Mouse (Mus musculus) spleen, adult 18-20 months (tissue): ENCODE data around the gene Cacna1g.

Experiments
- DNase-seq, 2 experiments: peaks; one replicate each; pipeline ENCODE4 v3.0.0; 2022; ENCODE audit warnings: mixed read lengths in 2 of 2

The Cacna1g gene

DNA sequence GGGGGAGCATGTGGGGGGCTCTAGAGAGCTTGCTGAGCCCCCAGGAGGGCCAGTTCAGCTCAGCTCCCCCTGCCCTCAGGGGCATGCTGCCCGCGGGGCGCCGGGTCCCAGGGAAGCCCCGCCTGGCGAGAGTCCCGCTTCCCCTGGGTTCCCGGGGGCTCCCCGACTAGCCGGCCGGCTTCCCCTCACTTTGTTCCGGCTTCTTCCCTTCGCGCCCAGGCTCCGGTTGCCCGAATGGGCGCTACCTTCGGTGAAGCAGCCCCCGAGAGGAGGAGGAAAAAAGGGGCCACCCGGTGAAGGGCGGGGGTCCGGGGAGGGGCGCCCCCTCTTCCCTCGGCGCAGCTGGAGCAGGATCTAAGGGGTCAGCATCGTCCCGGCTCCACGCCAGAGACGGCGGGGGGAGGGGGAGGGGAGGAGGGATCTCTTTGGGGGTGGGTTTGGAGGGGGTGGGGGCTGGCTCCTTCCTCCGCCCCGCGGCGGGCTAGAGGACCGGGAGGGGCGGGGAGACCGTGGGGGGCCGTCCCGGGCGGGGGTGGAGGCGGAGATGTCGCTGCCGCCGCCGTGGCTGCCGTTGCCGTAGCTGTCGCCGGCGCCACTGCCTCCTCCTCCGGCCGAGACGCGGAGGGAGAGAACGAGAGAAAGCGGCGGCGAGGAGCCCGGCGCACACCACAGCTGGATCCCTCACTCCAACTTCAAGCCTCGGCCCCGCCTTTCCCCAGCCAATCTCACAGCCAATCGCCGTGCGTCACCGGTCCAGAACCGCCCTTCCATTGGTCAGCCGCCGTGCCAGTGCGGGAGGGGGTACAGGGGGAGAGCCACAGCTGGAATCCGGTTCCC lies at the start of gene Cacna1g:
Gene Cacna1g (minus strand): TSS at position 492 of the 837 bp plus-strand sequence.
- peak; percentile 47 to 51 for DNase-seq

DNA sequence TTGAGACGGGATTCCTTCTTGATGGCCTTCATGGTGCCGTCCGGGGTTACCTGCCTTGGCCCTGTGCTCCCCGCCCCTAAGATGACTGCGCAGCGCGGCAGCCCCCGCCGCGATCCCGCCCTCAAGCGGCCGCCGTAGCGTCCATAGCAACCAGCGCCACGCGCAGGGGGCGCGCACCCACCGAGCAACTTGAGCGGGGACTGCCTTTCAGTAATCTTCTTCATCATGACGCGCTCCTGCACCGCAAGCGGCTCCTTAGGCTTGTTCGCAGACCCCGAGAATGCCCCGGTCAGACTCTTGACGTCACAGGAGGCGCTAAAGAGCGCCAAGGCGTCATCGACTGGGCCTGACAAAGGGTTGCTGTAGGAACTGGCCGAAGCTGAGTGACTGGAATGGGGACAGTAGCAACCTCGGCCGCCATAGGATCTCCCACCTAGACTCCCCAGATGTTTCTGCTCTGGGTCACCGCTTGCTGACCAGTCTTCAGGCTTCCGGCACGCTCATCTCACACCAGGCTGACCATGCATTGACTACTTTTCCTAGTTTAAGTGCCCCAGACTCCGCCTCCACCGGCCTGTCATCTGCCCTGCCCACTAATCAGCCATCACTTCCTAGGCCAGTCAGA lies 47.3 kb upstream of the Cacna1g start, which contains the start of gene Mycbpap:
Gene Mycbpap (minus strand): TSS at position 524 of the 625 bp plus-strand sequence.
- peak in 1 of 2 experiments; percentile 43 for DNase-seq

DNA sequence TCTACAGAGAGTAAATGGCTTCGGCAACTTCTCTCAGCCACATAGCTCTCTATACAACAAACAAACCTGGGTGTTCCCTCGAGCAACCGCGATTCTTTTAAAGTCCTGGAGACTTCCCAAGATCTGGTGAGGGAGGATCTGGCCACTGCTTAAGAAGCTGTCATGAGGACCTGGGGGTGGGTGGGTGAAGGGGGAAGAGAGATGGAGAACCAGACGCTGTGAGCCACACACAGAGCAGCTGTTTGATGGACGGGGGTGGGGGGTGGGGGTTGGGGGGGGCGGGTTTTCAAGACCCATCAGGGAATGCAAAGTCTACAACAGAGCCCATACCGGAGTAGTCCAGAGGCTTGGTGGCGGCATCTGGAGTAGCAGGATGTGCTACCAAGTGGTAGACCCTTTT lies 39.5 kb upstream of the Cacna1g start:
- no peak for DNase-seq

DNA sequence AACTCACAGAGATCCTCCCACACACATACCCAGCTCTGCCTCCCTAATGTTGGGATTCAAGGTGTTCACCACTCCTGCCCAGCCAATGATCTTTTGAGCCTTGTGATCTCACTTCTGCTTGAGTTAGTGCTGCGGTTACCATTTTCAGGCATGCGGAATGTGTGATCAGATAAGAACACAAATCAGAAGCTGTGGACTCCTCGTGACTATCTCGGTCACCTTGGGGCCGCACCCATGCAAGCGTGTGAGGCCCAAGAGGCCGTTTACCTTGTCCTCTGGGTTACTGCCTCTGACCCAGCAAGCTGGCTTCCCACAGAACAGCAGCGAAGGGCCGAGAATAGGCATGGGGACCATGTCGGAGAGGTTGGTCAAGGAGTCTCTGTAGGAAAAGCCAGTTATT lies 35.0 kb upstream of the Cacna1g start:
- DNase-seq: no peak

DNA sequence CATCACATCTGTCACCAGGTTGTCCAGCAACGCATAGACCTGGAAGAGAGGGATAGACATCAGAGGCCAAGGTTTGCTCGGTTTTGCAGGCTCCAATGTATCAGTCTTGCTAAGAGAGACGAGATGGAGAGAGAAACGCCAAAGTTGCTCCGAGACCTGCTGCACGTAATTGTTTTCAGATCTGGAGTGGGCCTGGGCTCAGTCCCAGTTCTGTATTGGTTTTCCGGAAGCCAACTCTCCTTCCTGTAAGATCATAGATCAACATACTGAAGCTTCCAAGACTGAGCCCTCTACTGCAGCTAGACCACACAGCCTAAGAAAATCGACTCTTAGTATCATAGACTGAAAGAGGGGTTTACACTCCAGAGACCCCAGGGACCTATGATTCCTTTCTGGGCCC lies 27.5 kb upstream of the Cacna1g start:
- no peak for DNase-seq

DNA sequence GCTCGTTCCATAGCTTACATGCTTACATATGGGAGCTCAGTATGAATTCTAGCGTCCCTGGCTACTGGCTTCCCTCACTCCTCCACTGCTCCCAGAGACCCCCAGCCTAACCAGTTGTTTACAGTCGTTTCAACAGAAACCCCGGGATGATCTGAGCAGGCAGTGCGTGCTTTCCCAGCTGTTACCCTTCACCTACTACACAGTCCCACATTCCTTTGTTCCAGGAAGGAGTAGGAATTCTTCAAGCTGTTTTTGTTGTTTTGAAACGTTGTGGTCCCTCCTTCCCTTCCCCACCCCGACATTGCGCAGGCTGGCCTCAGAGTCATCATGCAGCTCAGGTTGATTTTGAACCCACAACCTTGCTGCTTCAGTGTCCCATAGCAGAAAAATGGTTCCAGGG lies 26.4 kb upstream of the Cacna1g start:
- DNase-seq: no peak

DNA sequence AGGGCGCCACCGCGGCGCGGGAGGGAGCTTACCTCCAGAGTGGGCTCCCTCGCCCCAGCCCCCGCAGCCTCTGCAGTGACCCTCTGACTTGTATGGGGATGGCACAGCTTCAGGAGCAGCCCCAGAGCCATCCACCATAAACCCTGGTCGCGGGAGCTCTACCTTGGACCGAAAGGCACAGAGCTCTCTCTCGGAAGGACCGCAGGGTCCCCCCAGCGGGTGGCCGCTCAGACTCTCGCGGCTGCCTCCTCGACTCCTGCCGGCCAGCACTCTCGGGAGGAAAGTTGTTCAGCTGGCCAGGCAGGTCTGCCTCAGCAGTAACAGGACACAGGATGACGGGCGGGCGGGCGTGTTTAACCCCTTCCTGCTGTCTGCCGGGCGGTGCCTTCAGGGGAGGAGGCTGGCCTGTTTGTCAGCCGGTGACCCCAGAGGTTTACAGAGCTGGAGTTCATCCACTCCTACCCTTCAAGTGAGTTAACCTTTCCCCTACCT lies 25.7 kb upstream of the Cacna1g start, which contains the start of gene Epn3:
Gene Epn3 (minus strand): TSS at position 314 of the 492 bp plus-strand sequence.
- DNase-seq: no peak

DNA sequence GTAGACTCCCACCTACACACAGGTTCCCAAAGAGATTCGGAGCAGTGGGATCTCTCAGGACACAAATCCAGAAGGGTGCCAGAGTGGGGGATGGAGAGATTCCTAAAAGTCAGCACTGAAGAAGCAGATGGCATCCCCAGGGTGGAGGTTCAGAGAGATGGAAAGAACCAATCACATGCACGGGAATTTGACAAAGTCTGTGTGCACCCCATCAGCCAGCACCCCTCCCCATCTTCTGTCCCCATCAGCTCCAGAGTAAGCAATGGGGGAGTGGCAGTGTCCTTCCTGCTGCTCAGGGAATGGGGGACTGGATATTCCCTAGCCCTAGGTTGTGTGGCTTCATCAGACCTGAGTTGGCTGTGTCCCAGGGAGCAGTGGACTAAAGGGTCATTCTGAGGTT lies 25.0 kb upstream of the Cacna1g start:
- no peak for DNase-seq

DNA sequence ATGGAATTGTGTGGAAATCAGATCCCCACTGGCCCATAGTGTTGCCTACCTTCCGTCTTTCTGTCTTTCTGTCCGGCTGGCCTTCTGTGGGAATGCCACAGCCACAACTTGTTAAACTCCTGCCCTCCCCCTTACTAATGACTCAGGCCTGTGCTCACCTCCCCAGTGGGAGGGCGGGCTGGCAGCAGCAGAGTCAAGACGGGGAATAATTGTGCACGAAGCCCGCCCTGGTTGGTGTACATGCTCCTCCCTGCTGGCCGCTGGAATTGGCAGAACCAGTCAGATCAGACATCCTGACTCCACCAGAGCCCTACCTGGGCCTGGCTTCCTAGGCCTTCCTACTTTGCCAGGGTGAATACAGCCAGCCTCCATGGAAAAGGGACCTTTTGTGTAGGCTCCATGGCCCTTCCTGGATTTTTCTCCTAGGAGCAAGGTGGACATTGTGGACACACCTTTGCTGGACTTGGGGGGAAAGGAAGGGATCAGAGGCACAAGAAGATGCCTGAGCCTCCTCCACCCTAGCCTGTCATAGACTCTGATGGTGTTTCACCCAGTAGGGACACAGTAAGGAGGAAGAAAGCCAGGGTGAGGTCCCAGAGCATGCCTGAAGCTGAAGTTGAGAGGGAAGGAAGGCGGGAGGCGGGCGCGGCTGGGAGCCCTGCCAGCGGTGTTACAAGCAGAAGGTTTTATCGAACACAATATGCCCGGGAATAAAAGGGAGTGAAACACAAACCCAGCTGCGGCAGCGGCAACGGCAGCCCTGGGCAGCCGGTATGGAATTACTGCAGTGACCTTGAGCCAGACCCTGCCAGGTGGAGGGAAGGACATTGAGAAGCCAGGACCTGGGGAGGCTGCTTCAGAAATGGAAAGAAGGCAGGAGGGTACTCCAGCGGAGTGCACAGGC lies 24.3 kb upstream of the Cacna1g start:
- no peak for DNase-seq

DNA sequence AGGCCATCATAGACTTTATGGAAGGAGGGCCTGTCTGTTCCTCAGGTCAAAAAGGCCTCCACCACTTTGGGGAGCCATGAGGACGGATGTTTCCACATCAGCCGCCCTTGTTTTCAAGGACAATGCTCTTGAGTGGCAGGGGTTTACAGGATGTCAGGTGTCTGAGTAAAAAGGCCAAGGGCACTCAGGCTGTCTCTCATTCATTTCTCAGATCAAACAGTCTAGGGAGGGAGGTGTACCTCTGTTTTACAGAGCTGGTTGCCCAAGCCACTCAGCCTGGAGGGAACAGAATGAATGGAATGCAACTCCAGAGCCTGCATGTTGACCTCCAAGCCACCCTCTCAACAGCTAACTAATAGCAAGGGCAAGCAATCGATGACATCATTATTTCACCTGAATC lies 21.4 kb upstream of the Cacna1g start:
- DNase-seq: no peak

DNA sequence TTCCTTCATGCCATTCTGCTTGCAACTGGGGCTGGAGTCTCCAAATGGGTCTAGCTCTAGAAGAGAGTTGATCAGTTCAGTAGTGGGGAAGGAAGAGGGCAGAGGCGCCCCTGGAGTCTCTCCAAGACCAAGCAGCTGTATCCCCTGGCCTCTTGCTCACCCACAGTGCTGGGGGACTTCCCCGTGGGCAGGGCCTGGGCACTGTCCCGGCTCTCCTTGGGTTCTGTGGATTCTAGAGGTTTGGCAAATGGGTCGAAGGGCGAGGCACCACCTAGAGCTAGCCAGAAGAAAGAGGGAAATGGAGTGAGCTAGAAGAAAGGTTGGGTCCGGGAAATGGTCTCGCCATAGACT lies 17.7 kb upstream of the Cacna1g start:
- no peak for DNase-seq

DNA sequence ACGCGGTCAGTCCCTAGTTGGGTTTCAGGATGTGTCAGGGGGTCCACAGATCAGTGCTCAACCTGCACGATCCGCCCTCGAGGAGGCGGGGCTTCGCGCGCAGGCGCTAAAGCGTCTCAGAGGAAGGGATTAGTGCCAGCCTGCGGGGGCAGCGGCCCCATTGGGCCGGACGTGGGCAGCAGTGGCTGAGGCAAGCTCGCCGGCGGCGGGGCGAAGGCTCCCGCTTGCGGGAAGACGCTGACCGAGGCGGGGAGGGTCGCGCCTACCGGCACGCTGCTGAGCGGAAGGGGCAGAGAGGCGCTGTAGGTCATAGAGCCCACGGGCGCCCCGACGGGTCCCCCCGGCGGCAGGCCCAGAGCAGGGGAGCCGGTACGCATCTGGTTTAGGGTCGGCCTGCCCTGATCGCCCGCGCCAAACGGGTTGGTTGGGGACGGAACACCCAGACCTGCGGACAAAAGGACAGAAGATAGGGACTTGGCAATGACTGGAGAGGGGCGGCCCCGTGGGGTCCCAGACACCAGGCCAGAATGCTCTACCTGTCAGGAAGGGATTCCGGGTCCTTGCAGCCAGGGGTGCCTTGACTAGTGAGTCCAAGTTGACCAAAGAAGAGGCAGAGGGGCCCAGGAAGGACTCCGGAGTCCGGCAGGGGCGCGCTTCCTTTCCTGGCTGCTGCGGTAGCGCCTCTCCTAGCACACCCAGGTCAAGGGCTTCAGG lies 17.2 kb upstream of the Cacna1g start:
- DNase-seq: no peak

DNA sequence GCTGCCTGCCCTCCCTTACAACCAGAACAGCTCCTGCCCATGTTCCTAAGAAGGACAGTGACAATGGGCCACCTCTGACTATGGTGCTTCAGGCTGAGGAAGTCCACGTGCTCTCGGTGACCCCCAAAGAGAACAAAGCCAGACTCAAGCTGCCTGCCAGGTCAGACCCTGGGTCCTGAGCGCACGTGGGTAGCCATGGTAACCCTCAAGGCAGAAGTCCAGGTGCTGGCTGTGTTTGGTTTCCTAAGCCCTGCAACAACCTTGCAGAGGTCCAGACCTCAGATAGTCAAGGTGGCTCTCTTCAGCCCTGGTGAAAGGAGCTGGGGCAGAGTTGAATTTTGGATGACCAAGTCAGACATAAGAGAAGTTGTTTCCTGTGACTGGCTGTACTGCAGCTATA lies 15.7 kb upstream of the Cacna1g start:
- DNase-seq: no peak

DNA sequence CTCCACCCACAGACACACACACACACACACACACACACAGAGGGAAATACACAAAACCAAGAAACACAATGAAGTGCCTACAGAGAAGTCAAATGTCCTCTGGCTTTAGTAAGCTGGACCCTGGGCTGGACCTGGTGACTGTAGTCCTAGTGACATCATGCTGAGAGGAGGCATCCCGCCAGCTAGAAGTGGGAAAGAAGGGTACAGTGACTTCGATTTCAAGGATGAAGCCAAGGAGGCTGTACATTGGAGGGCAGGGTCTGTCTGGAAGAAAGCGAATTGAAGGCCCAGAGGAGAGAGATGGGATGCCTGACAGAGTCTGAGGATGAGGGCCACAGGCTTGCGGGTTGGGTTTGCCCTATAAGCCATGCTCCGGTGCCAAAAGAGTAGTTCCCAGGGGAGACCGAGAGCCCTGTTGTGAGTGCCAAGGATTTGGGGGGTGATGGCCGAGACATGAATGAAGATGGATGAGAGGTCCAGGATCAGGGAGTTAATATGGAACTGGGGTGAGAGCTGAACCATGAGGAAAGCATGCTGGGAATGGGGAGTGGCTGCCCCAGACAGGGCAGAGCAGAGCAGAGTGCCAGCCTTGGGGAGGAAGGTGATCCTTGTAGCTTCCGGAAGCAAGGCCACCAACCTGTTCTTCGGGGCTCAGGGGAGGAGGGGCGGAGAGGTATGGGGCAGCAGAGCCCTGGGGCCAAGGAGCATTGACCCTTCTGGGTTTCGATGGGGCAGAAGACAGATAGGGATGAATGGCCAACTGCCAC lies 15.0 kb upstream of the Cacna1g start:
- no peak for DNase-seq

DNA sequence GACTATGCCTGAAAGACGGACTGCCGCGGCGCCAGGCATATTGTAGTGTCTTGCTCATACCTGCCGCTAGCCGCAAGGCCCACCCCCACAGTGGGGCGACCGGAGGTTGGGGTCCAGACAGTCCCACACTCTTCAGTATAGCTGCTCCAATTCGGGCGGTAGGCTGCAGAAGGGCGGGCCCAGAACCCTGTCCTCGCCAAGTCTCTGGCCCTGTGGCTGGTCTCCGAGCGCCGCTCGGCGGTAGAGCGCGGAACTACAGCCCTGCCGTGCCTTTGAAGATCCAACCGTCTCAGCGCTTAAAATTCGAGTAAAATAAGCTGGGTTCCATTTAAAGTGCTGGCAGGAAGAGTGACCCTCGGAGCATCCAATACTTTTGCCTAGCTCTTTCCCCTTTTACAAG lies 12.0 kb upstream of the Cacna1g start, which contains the start of gene Spata20:
Gene Spata20 (minus strand): TSS at position 179 of the 400 bp plus-strand sequence.
- DNase-seq: peak; percentile 22 to 58

DNA sequence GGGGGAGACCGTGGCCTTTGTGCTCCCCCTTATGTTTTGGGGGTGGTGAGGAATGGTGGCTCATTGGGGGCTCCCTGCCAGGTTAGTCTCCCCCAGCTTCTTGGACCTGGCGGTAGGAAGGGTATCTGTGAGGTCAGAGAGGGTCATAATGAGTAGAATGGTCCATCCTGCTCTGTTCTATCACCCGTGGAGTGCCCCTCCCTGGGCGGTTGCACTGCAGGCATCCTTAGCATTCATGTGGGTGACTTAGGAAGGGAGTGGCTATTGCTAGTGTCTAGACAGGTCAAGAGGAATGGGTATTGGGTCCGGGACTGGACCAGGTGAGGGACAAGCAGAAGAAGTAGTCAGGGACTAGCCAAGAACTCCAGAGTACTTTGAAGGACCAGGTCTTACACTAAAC lies 11.2 kb upstream of the Cacna1g start:
- no peak for DNase-seq

DNA sequence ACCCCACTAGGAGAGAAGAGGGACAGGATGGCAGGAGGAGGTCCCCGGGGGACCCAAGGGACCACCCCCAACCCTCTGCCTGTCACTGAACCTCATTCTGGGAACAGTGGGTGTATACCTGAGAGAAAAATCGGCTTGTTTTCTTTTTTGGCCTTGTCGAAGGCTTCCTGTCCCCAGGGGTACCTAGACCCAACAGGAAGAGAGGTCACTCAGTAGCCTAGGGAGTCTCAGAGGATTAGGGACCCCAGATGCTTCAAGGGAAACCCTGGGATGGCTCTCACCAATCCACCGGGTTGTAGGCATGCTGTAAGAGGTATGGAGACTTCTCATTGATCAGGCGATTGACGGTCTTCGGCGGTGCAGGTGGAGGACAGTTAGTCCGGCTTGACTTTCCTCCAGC lies 10.6 kb upstream of the Cacna1g start:
- no peak for DNase-seq

DNA sequence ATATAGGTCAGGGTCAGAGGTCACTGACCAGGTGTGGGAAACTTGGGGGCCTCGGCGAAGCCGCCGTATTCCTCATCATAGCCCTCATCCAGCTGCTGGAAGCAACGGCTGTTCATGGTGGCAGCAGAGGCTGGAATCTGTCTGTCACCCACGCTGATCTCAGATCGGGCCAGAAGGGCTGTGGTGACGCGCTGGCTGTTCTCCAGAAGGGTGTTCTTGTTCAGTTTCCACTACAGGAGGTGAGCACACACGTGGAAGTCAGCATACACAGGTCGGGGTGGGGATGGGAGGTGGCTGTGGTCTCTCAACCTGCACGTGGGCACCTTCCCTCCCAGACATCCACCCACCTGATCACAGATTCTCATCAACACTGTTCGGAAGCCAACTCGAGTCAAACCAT lies 9.9 kb upstream of the Cacna1g start:
- no peak for DNase-seq

DNA sequence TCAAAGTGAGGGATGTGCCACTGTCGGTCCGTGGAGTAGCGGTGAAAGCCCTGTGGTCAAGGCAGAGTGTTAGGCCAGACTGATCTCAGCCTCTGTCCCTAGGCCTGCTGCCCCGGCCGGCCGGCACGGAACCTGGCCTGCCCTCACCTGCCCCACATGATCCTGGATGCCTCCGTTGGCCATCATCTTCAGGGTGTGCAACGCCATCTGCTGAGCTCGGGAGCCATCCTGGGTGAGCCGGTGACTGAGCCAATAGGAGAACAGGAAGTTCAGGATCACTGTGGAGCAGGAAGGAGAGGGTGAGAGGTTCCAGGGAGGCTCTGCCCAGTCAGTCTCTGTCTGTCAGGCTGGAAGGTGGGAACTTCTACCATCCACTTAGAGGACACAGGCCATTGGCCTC lies 9.4 kb upstream of the Cacna1g start:
- no peak for DNase-seq

DNA sequence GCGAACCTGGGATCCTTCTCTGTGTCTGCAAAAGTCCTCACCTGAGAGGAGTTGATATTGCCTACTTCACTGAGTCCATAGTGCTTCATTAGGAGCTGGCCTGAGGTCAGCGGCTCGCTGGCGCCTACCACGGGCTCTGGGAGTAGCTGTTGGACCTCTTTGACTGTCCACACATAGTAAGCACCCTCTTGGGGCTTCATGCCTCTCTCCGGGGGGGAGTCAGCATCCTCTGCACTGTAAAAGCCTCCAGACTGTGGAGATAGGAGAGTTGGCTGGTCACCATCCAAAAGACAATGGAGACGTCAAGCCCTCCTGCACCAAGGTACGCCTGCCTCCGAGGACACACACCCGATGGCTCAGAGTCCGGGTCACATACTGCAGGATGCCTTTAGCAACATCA lies 8.7 kb upstream of the Cacna1g start:
- DNase-seq: no peak

DNA sequence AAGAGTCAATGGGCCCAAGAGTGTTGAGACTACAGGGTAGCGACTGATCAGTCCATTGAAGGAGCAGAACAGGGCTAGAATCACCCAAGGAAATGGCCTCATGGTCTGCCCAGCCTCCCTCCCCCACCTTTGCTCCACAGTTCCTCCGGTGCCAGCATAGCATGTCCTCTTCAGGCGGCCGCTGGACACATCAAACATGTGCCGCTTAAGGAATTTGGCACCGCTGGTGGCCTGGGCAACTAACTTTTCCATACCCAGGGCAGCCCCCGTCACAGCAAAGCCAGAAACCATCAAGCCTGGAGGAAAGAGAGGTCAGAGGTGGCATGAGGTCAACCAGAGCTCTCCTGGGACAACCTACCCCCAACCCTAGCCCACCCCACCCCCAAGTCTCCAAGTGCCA lies 8.0 kb upstream of the Cacna1g start:
- no peak for DNase-seq

DNA sequence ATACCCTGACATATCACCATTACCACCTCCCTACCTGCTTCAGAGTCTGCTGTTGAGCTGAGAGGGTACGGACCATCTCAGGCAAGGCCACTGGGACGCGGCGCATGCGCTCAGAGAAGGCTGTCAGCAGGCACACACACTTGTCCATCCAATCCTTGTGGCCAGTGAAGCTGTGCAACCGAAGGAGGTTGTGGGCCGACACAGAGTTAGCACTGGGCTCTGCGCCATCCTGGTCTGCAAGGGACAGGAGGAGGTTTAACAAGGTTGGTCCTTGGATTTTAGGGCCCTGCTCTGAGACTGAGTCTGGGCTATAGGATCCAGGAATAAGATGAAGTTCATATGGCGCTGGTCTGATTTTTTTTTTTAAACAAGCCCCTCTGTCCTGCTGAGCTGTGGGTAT lies 6.4 kb upstream of the Cacna1g start:
- DNase-seq: no peak
